In genomic region chr19:47168793-47169412, GRCm38 (mm10) we compare ENCODE assay signal across 8 mouse cellular contexts. TPM values are rescaled to one million over a fixed set of nuclear protein-coding genes. Genes with fewer than 3 reads are reported as not detected.
DNase-seq lines count a peak whose midpoint lies in the region; ATAC-seq and TF ChIP-seq lines count a peak whose summit lies in the region.

No protein-coding gene starts in this region.

- no peaks in the 10 kb centered on the region for H3K9me3 ChIP-seq in heart, embryonic 11.5 days (replicated peaks; ENCODE audit: control insufficient read depth, low read length)
- H3K9me3 ChIP-seq in kidney, embryonic 14.5 days (ENCODE audit: control insufficient read depth, low read length): no peaks in the 10 kb centered on the region
- no peaks in the 10 kb centered on the region for H3K9me3 ChIP-seq in limb, embryonic 15.5 days
- no peaks in the 10 kb centered on the region for H3K9me3 ChIP-seq in midbrain, embryonic 16.5 days (replicated peaks; ENCODE audit: control insufficient read depth, low read length, poor library complexity, severe bottlenecking)

- ATAC-seq in erythroblast, adult 5-6 weeks (replicated peaks; ENCODE audit: low FRiP score, poor library complexity, severe bottlenecking): peak; percentile 79
- no peak for ATAC-seq in heart, embryonic 11.5 days (replicated peaks; ENCODE audit: insufficient number of reproducible peaks, low FRiP score, low TSS enrichment)
- peak; percentile 66; the same call in 1 of the 2 replicates for ATAC-seq in kidney, embryonic 14.5 days (ENCODE audit: low FRiP score, low TSS enrichment)
- ATAC-seq in limb, embryonic 15.5 days (ENCODE audit: insufficient number of reproducible peaks, low FRiP score, low TSS enrichment, low read depth): no peak
- ATAC-seq in midbrain, embryonic 16.5 days: 0 out of 2 replicates have a peak, but pooled peaks have one; percentile 14

- peak overlapping the region; percentile 21 for H3K4me3 ChIP-seq in heart, embryonic 11.5 days (ENCODE audit: low read depth, low read length)
- H3K4me3 ChIP-seq in kidney, embryonic 14.5 days (ENCODE audit: low read length): no peak overlapping the region
- peak overlapping the region; percentile 7; the same call in 1 of the 2 replicates for H3K4me3 ChIP-seq in limb, embryonic 15.5 days
- H3K4me3 ChIP-seq in midbrain, embryonic 16.5 days (ENCODE audit: low read depth, low read length): no peak overlapping the region

- H3K4me1 ChIP-seq in heart, embryonic 11.5 days (ENCODE audit: control insufficient read depth, insufficient read depth, low read length): peaks cover 4% of the 10 kb centered on the region; the same call in 1 of the 2 replicates
- H3K4me1 ChIP-seq in kidney, embryonic 14.5 days (ENCODE audit: control insufficient read depth, insufficient read depth, low read length): no peaks in the 10 kb centered on the region
- peaks cover 7% of the 10 kb centered on the region for H3K4me1 ChIP-seq in limb, embryonic 15.5 days
- no peaks in the 10 kb centered on the region for H3K4me1 ChIP-seq in midbrain, embryonic 16.5 days (ENCODE audit: control insufficient read depth, insufficient read depth, low read length)

- no peaks in the 10 kb centered on the region for H3K27me3 ChIP-seq in heart, embryonic 11.5 days (ENCODE audit: control insufficient read depth, insufficient read depth, low read length)
- no peaks in the 10 kb centered on the region for H3K27me3 ChIP-seq in kidney, embryonic 14.5 days (ENCODE audit: control insufficient read depth, insufficient read depth, low read length)
- no peaks in the 10 kb centered on the region; the same call in 1 of the 2 replicates for H3K27me3 ChIP-seq in limb, embryonic 15.5 days
- H3K27me3 ChIP-seq in midbrain, embryonic 16.5 days (ENCODE audit: control insufficient read depth, insufficient read depth, low read depth, low read length): no peaks in the 10 kb centered on the region

- H3K36me3 ChIP-seq in heart, embryonic 11.5 days (ENCODE audit: control insufficient read depth, insufficient read depth, low read length): no peaks in the 10 kb centered on the region
- H3K36me3 ChIP-seq in kidney, embryonic 14.5 days (ENCODE audit: control insufficient read depth, insufficient read depth, low read length): no peaks in the 10 kb centered on the region
- no peaks in the 10 kb centered on the region for H3K36me3 ChIP-seq in limb, embryonic 15.5 days
- no peaks in the 10 kb centered on the region for H3K36me3 ChIP-seq in midbrain, embryonic 16.5 days (ENCODE audit: control insufficient read depth, insufficient read depth, low read length)

- 21% methylated on average over 11 of the region's 11 CpGs for WGBS in heart, embryonic 11.5 days (ENCODE audit: insufficient replicate concordance)
- WGBS in kidney, embryonic 14.5 days: 27% methylated on average over 11 of the region's 11 CpGs
- WGBS in limb, embryonic 15.5 days: 22% methylated on average over 11 of the region's 11 CpGs
- WGBS in midbrain, embryonic 16.5 days: 26% methylated on average over 11 of the region's 11 CpGs

- peak; percentile 78; the same call in 1 of the 2 replicates for TF ChIP-seq CTCF in brain, embryonic 14.5 days (IDR thresholded peaks at IDR 0.05; ENCODE audit: borderline replicate concordance, extremely low read depth, insufficient read depth, insufficient read length)

- H3K9ac ChIP-seq in heart, embryonic 11.5 days (ENCODE audit: low read depth, low read length): 0 out of 2 replicates have a peak overlapping the region, but pooled peaks have one; percentile 46
- no peak overlapping the region for H3K9ac ChIP-seq in kidney, embryonic 14.5 days (ENCODE audit: low read depth, low read length)
- no peak overlapping the region for H3K9ac ChIP-seq in limb, embryonic 15.5 days
- no peak overlapping the region for H3K9ac ChIP-seq in midbrain, embryonic 16.5 days (ENCODE audit: low read depth, low read length)

- no peak overlapping the region for H3K27ac ChIP-seq in heart, embryonic 11.5 days (ENCODE audit: low read depth, low read length)
- no peak overlapping the region for H3K27ac ChIP-seq in kidney, embryonic 14.5 days (ENCODE audit: low read depth, low read length)
- no peak overlapping the region for H3K27ac ChIP-seq in limb, embryonic 15.5 days
- H3K27ac ChIP-seq in midbrain, embryonic 16.5 days (ENCODE audit: low read length): no peak overlapping the region

- TF ChIP-seq POLR2A in brain, embryonic 14.5 days (IDR thresholded peaks at IDR 0.05; ENCODE audit: borderline replicate concordance, extremely low read depth, insufficient read depth, insufficient read length, poor library complexity, severe bottlenecking): no peak

- H3K4me2 ChIP-seq in heart, embryonic 11.5 days: peak overlapping the region; percentile 65
- H3K4me2 ChIP-seq in kidney, embryonic 14.5 days (replicated peaks; ENCODE audit: low read depth, low read length): peak overlapping the region; percentile 29
- peak overlapping the region; percentile 33 for H3K4me2 ChIP-seq in limb, embryonic 15.5 days
- H3K4me2 ChIP-seq in midbrain, embryonic 16.5 days (ENCODE audit: low read length): peak overlapping the region; percentile 30; the same call in 1 of the 2 replicates

- peak; percentile 79 for DNase-seq in CD4-positive helper T cell, adult 2 months (ENCODE audit: low read depth, low spot score)
- DNase-seq in brain, embryonic 14.5 days (ENCODE audit: low read depth): peak; percentile 85
- DNase-seq in spleen, postnatal 14 days (ENCODE audit: low spot score in 2 of 2): peak; percentile 62 to 78

RNA-seq across cellular contexts. Expression of gene Neurl1a, which starts 9.7 kb away (rescaled TPM):
- 13.6 and 22.2 TPM in 2 replicates for polyA plus RNA-seq in brain, embryonic 14.5 days (2012; rRNA removed)
- total RNA-seq in erythroblast, adult 5-6 weeks (2015; ENCODE audit: low replicate concordance): not detected in 2 replicates
- total RNA-seq in erythroblast, adult 5-6 weeks (2017; ENCODE audit: low replicate concordance): not detected in 2 replicates
- 3.0 and 3.2 TPM in 2 replicates for polyA plus RNA-seq in heart, embryonic 11.5 days (2014; fragmentation: Nextera tagmentation; extraction: Ambion mirVana)
- polyA plus RNA-seq in kidney, embryonic 14.5 days (2014; fragmentation: Nextera tagmentation; extraction: Ambion mirVana): 4.7 and 5.9 TPM in 2 replicates
- polyA plus RNA-seq in limb, embryonic 15.5 days (2015; fragmentation: Nextera tagmentation; extraction: Ambion mirVana): 6.2 and 8.2 TPM in 2 replicates
- polyA plus RNA-seq in midbrain, embryonic 16.5 days (2015; fragmentation: Nextera tagmentation; extraction: Ambion mirVana): 15.3 and 15.4 TPM in 2 replicates

RNA-seq across cellular contexts. Expression of gene Calhm3, which starts 11.3 kb away (rescaled TPM):
- 0.18 TPM in 1 of 2 replicates, not detected in the other for polyA plus RNA-seq in brain, embryonic 14.5 days (2012; rRNA removed)
- not detected in 2 replicates for total RNA-seq in erythroblast, adult 5-6 weeks (2015; ENCODE audit: low replicate concordance)
- total RNA-seq in erythroblast, adult 5-6 weeks (2017; ENCODE audit: low replicate concordance): not detected in 2 replicates
- not detected in 2 replicates for polyA plus RNA-seq in heart, embryonic 11.5 days (2014; fragmentation: Nextera tagmentation; extraction: Ambion mirVana)
- polyA plus RNA-seq in kidney, embryonic 14.5 days (2014; fragmentation: Nextera tagmentation; extraction: Ambion mirVana): not detected in 2 replicates
- polyA plus RNA-seq in limb, embryonic 15.5 days (2015; fragmentation: Nextera tagmentation; extraction: Ambion mirVana): not detected in 2 replicates
- not detected in 2 replicates for polyA plus RNA-seq in midbrain, embryonic 16.5 days (2015; fragmentation: Nextera tagmentation; extraction: Ambion mirVana)

RNA-seq across cellular contexts. Expression of gene Calhm1, which starts 24.8 kb away (rescaled TPM):
- not detected in 2 replicates for polyA plus RNA-seq in brain, embryonic 14.5 days (2012; rRNA removed)
- total RNA-seq in erythroblast, adult 5-6 weeks (2015; ENCODE audit: low replicate concordance): not detected in 2 replicates
- not detected in 2 replicates for total RNA-seq in erythroblast, adult 5-6 weeks (2017; ENCODE audit: low replicate concordance)
- polyA plus RNA-seq in heart, embryonic 11.5 days (2014; fragmentation: Nextera tagmentation; extraction: Ambion mirVana): not detected in 2 replicates
- polyA plus RNA-seq in kidney, embryonic 14.5 days (2014; fragmentation: Nextera tagmentation; extraction: Ambion mirVana): not detected in 2 replicates
- not detected in 2 replicates for polyA plus RNA-seq in limb, embryonic 15.5 days (2015; fragmentation: Nextera tagmentation; extraction: Ambion mirVana)
- polyA plus RNA-seq in midbrain, embryonic 16.5 days (2015; fragmentation: Nextera tagmentation; extraction: Ambion mirVana): not detected in 2 replicates

RNA-seq across cellular contexts. Expression of gene Calhm2, which starts 30.8 kb away (rescaled TPM):
- polyA plus RNA-seq in brain, embryonic 14.5 days (2012; rRNA removed): 1.5 TPM in 2 replicates
- total RNA-seq in erythroblast, adult 5-6 weeks (2015; ENCODE audit: low replicate concordance): 2.3 and 4.0 TPM in 2 replicates
- 1.4 and 3.5 TPM in 2 replicates for total RNA-seq in erythroblast, adult 5-6 weeks (2017; ENCODE audit: low replicate concordance)
- 1.4 and 2.2 TPM in 2 replicates for polyA plus RNA-seq in heart, embryonic 11.5 days (2014; fragmentation: Nextera tagmentation; extraction: Ambion mirVana)
- 1.9 and 3.8 TPM in 2 replicates for polyA plus RNA-seq in kidney, embryonic 14.5 days (2014; fragmentation: Nextera tagmentation; extraction: Ambion mirVana)
- polyA plus RNA-seq in limb, embryonic 15.5 days (2015; fragmentation: Nextera tagmentation; extraction: Ambion mirVana): 13.0 and 13.6 TPM in 2 replicates
- 0.89 and 1.1 TPM in 2 replicates for polyA plus RNA-seq in midbrain, embryonic 16.5 days (2015; fragmentation: Nextera tagmentation; extraction: Ambion mirVana)

Comparison
In these comparisons a context has a peak if more than half of its experiments do, and no peak if none do; other contexts are left out.
1. ATAC-seq: peak in erythroblast, adult 5-6 weeks (single experiment), kidney, embryonic 14.5 days (single experiment) and midbrain, embryonic 16.5 days (single experiment); none in heart, embryonic 11.5 days (single experiment) and limb, embryonic 15.5 days (single experiment).
2. H3K4me3 ChIP-seq: peak in heart, embryonic 11.5 days (single experiment) and limb, embryonic 15.5 days (single experiment); none in kidney, embryonic 14.5 days (single experiment) and midbrain, embryonic 16.5 days (single experiment).
3. Peak in every context shown above with its lines, with median percentiles within 50 percentile points of each other: DNase-seq and H3K4me2 ChIP-seq.